Mouse (Mus musculus): ENCODE measurements around the gene Haus6.

- no peak for TF ChIP-seq KAT2A (IDR thresholded peaks at IDR 0.05; ENCODE audit: insufficient replicate concordance, low read length)
- TF ChIP-seq ZC3H11A (IDR thresholded peaks at IDR 0.05; ENCODE audit: low read depth, low read length): no peak
- TF ChIP-seq CTCF (conservative IDR thresholded peaks at IDR 0.05 in 1 of 2, IDR thresholded peaks at IDR 0.05 in 1 of 2; ENCODE audit: low read depth in 2 of 2, low read length in 2 of 2): no peak
- no peak for TF ChIP-seq UBTF (IDR thresholded peaks at IDR 0.05; ENCODE audit: low read depth, low read length)
- TF ChIP-seq POLR2A (IDR thresholded peaks at IDR 0.05; ENCODE audit: low read depth, low read length): no peak
- TF ChIP-seq MAX (IDR thresholded peaks at IDR 0.05; ENCODE audit: low read length): no peak
- no peak for TF ChIP-seq E2F4 (IDR thresholded peaks at IDR 0.05; ENCODE audit: insufficient replicate concordance, low read depth, low read length)
Observed at GRCm38 (mm10) chr4:86622116-86622515, 10.3 kb upstream of the Haus6 start.

All from CH12.LX (cell line).